Mouse (Mus musculus): Measurements from ENCODE around the gene Cyp39a1.
A peak's percentile ranks its signal among the peaks of the same experiment; 100 is the strongest.

The Cyp39a1 gene

GRCm38 (mm10) chr17:43684086-43684485, 16.9 kb downstream of the Cyp39a1 start:
- no peak for DNase-seq (ENCODE audit: low spot score in 2 of 2)

GRCm38 (mm10) chr17:43684638-43685037, 17.4 kb downstream of the Cyp39a1 start:
- DNase-seq (ENCODE audit: low spot score in 2 of 2): no peak

- DNase-seq (ENCODE audit: low spot score in 2 of 2): no peak
Observed at GRCm38 (mm10) chr17:43689591-43689990, 22.4 kb downstream of the Cyp39a1 start.

- DNase-seq (ENCODE audit: low spot score in 2 of 2): peak; percentile 32 to 72
Observed at GRCm38 (mm10) chr17:43698997-43699649, 31.9 kb downstream of the Cyp39a1 start.

- peak in 1 of 2 experiments; percentile 41 for DNase-seq (ENCODE audit: low spot score in 2 of 2)
Observed at GRCm38 (mm10) chr17:43701060-43701459, 33.8 kb downstream of the Cyp39a1 start.

GRCm38 (mm10) chr17:43704216-43704930, 37.1 kb downstream of the Cyp39a1 start:
- no peak for DNase-seq (ENCODE audit: low spot score in 2 of 2)

GRCm38 (mm10) chr17:43706749-43707148, 39.5 kb downstream of the Cyp39a1 start:
- DNase-seq (ENCODE audit: low spot score in 2 of 2): no peak

GRCm38 (mm10) chr17:43707254-43707653, 40.0 kb downstream of the Cyp39a1 start:
- DNase-seq (ENCODE audit: low spot score in 2 of 2): no peak

- DNase-seq (ENCODE audit: low spot score in 2 of 2): no peak
Observed at GRCm38 (mm10) chr17:43711557-43712352, 44.5 kb downstream of the Cyp39a1 start.

GRCm38 (mm10) chr17:43714191-43714590, 47.0 kb downstream of the Cyp39a1 start:
- no peak for DNase-seq (ENCODE audit: low spot score in 2 of 2)

GRCm38 (mm10) chr17:43716601-43717000, 49.4 kb downstream of the Cyp39a1 start:
- no peak for DNase-seq (ENCODE audit: low spot score in 2 of 2)

- no peak for DNase-seq (ENCODE audit: low spot score in 2 of 2)
Observed at GRCm38 (mm10) chr17:43719401-43719800, 52.2 kb downstream of the Cyp39a1 start.

- DNase-seq (ENCODE audit: low spot score in 2 of 2): no peak
Observed at GRCm38 (mm10) chr17:43724480-43724879, 57.3 kb downstream of the Cyp39a1 start.

GRCm38 (mm10) chr17:43731327-43731726, 64.1 kb downstream of the Cyp39a1 start:
- no peak for DNase-seq (ENCODE audit: low spot score in 2 of 2)

- no peak for DNase-seq (ENCODE audit: low spot score in 2 of 2)
Observed at GRCm38 (mm10) chr17:43731976-43732375, 64.8 kb downstream of the Cyp39a1 start.

- no peak for DNase-seq (ENCODE audit: low spot score in 2 of 2)
Observed at GRCm38 (mm10) chr17:43734252-43734651, 67.0 kb downstream of the Cyp39a1 start.

GRCm38 (mm10) chr17:43743933-43744332, 76.7 kb downstream of the Cyp39a1 start:
- DNase-seq (ENCODE audit: low spot score in 2 of 2): no peak

GRCm38 (mm10) chr17:43744425-43744824, 77.2 kb downstream of the Cyp39a1 start:
- no peak for DNase-seq (ENCODE audit: low spot score in 2 of 2)

- DNase-seq (ENCODE audit: low spot score in 2 of 2): no peak
Observed at GRCm38 (mm10) chr17:43751146-43751545, 83.9 kb downstream of the Cyp39a1 start.

- DNase-seq (ENCODE audit: low spot score in 2 of 2): no peak
Observed at GRCm38 (mm10) chr17:43752811-43753210, 85.6 kb downstream of the Cyp39a1 start.

GRCm38 (mm10) chr17:43754687-43755086, 87.5 kb downstream of the Cyp39a1 start:
- no peak for DNase-seq (ENCODE audit: low spot score in 2 of 2)

- DNase-seq (ENCODE audit: low spot score in 2 of 2): no peak
Observed at GRCm38 (mm10) chr17:43758607-43759259, 91.5 kb downstream of the Cyp39a1 start.

All from frontal cortex, postnatal 10 days (tissue).